Mouse (Mus musculus): Measurements from ENCODE around the gene Paf1.
A peak's percentile ranks its signal among the peaks of the same experiment; 100 is the strongest.

The Paf1 gene

GRCm38 (mm10) chr7:28435660-28436259, 43.0 kb downstream of the Paf1 start:
- no peak for DNase-seq (ENCODE audit: low spot score in 2 of 2)

GRCm38 (mm10) chr7:28436271-28436904, 43.6 kb downstream of the Paf1 start:
- peak; percentile 100 for DNase-seq (ENCODE audit: low spot score in 2 of 2)

- peak; percentile 54 to 61 for DNase-seq (ENCODE audit: low spot score in 2 of 2)
Measured at GRCm38 (mm10) chr7:28436932-28437570, 44.3 kb downstream of the Paf1 start, which contains the start of gene Gmfg. Gene Gmfg, plus strand, starts transcription at chr7:28437447.

- no peak for DNase-seq (ENCODE audit: low spot score in 2 of 2)
Measured at GRCm38 (mm10) chr7:28437964-28438363, 45.2 kb downstream of the Paf1 start.

GRCm38 (mm10) chr7:28438771-28439170, 46.0 kb downstream of the Paf1 start:
- no peak for DNase-seq (ENCODE audit: low spot score in 2 of 2)

- no peak for DNase-seq (ENCODE audit: low spot score in 2 of 2)
Measured at GRCm38 (mm10) chr7:28440739-28441138, 48.0 kb downstream of the Paf1 start.

GRCm38 (mm10) chr7:28441776-28442485, 49.2 kb downstream of the Paf1 start:
- no peak for DNase-seq (ENCODE audit: low spot score in 2 of 2)

GRCm38 (mm10) chr7:28442688-28443087, 49.9 kb downstream of the Paf1 start:
- DNase-seq (ENCODE audit: low spot score in 2 of 2): no peak

- DNase-seq (ENCODE audit: low spot score in 2 of 2): no peak
Measured at GRCm38 (mm10) chr7:28444344-28444974, 51.7 kb downstream of the Paf1 start.

GRCm38 (mm10) chr7:28446446-28446845, 53.7 kb downstream of the Paf1 start:
- peak; percentile 42 to 63 for DNase-seq (ENCODE audit: low spot score in 2 of 2)

- no peak for DNase-seq (ENCODE audit: low spot score in 2 of 2)
Measured at GRCm38 (mm10) chr7:28447101-28447830, 54.5 kb downstream of the Paf1 start.

- no peak for DNase-seq (ENCODE audit: low spot score in 2 of 2)
Measured at GRCm38 (mm10) chr7:28447865-28448820, 55.4 kb downstream of the Paf1 start.
